Mouse (Mus musculus) G1E (cell line): ENCODE measurements around the gene Syt11.

Experiments used
- CTCF ChIP-seq: IDR thresholded peaks from 2 replicates; pipeline ENCODE4 v1.5.1; 2012; ENCODE audit warnings: low read depth, low read length, inconsistent platforms, mixed read lengths
- GATA1 ChIP-seq: IDR thresholded peaks from 2 replicates; pipeline ENCODE4 v1.6.1; 2012; ENCODE audit warnings: borderline replicate concordance, low read length, inconsistent platforms, mixed read lengths
- GATA2 ChIP-seq: IDR thresholded peaks from 2 replicates; pipeline ENCODE4 v1.6.1; 2012; ENCODE audit warnings: low read depth, low read length, inconsistent platforms, borderline replicate concordance
- POLR2AphosphoS5 ChIP-seq: IDR thresholded peaks from 2 replicates; pipeline ENCODE4 v1.6.1; 2012; ENCODE audit warnings: low read depth, low read length, inconsistent platforms; ENCODE audit not compliant: insufficient replicate concordance
- TAL1 ChIP-seq: conservative IDR thresholded peaks from 2 replicates; pipeline ENCODE4 v1.6.1; 2012; ENCODE audit warnings: low read depth, low read length, inconsistent platforms, mixed read lengths

DNA sequence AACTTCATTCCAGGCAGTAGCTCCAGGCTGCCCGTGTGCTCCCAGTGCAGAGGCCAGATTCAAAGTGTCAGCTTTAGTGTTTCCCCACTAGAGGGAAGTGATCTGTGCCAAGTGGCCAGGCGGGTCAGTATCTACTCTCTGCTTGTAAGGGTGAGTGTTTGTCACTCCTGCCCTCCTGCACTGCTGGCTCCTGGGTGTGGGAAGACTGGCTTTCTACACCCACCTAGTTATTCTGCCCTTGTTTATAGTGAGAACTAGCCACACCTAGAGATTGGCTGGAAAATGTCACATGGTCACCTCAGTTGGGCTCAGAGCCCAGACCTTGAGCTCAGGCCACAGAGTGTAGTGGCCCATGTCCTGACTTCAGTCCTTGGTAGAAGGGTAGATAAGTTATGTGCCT is 55.9 kb downstream of the Syt11 start:
- TF ChIP-seq CTCF (no peak), POLR2AphosphoS5 (no peak), TAL1 (no peak), GATA1 (no peak), GATA2 (no peak)
